Mouse (Mus musculus) liver (tissue): ENCODE results near the gene Rnf130.

Experiments used
- DNase-seq: peaks from one replicate; pipeline ENCODE4 v3.0.0-alpha.2; 2020; ENCODE audit warnings: mixed read lengths

Gene Rnf130

GRCm38 (mm10) chr11:50146121-50146520 is 121.0 kb downstream of the Rnf130 start:
- no peak for DNase-seq

GRCm38 (mm10) chr11:50147267-50147957 is 122.3 kb downstream of the Rnf130 start:
- DNase-seq: no peak

GRCm38 (mm10) chr11:50147958-50148476 is 122.9 kb downstream of the Rnf130 start:
- no peak for DNase-seq

GRCm38 (mm10) chr11:50149200-50149599 is 124.1 kb downstream of the Rnf130 start:
- no peak for DNase-seq

GRCm38 (mm10) chr11:50149603-50150150 is 124.5 kb downstream of the Rnf130 start:
- DNase-seq: no peak

- no peak for DNase-seq
These were observed 126.2 kb downstream of the Rnf130 start for GRCm38 (mm10) chr11:50151374-50151773.

GRCm38 (mm10) chr11:50154166-50154565 is 129.0 kb downstream of the Rnf130 start:
- no peak for DNase-seq
